Comparison of ENCODE assay signal across 26 mouse cellular contexts in the genomic region with DNA sequence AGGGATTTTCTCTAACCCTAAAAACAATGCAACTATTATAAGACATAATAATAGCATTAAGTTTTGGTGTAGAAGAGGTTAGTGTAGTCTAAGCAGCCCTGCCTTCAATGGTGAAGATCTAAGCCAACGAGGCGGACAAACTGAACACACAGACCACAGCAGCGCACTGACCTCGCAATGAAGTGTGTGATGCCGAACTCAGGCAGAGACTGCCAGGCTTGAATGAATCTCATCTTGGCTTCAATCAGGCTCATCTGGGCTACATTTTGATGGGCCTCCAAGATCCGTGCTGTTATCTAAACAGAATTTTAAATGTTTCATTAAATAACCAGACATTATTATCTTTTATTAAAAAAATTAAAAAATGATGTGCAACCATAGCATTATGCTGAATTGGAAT. TPM values are rescaled to one million over a fixed set of nuclear protein-coding genes. Genes with fewer than 3 reads are reported as not detected.
DNase-seq lines count a peak whose midpoint lies in the region; ATAC-seq lines count a peak whose summit lies in the region.
"Had no signal": no experiment of that assay in that cellular context is flagged by ENCODE, and none has a peak within 500 bp of the region (broad histone marks: within the 10 kb centered on the region; RNA-seq: fewer than 3 reads in every experiment).

No protein-coding gene starts in this region.

- H3K4me3 ChIP-seq in forebrain, embryonic 12.5 days (replicated peaks), result no peak overlapping the region
- H3K4me3 ChIP-seq in forebrain, embryonic 15.5 days, result no peak overlapping the region
- H3K4me3 ChIP-seq in hindbrain, embryonic 13.5 days, result no peak overlapping the region
- H3K4me3 ChIP-seq in hindbrain, embryonic 12.5 days, result no peak overlapping the region
- H3K4me3 ChIP-seq in midbrain, embryonic 15.5 days, result no peak overlapping the region
- no peak overlapping the region for H3K4me3 ChIP-seq in midbrain, embryonic 10.5 days
- no peak overlapping the region for H3K4me3 ChIP-seq in neural tube, embryonic 15.5 days (replicated peaks)
- H3K4me3 ChIP-seq: embryonic facial prominence, embryonic 10.5 days; embryonic facial prominence, embryonic 15.5 days; limb, embryonic 10.5 days; limb, embryonic 15.5 days; liver, embryonic 13.5 days; stomach, embryonic 15.5 days had no signal

- H3K4me1 ChIP-seq in forebrain, embryonic 12.5 days, result peaks cover 28% of the 10 kb centered on the region
- H3K4me1 ChIP-seq in forebrain, embryonic 15.5 days, result peaks cover 16% of the 10 kb centered on the region
- H3K4me1 ChIP-seq in hindbrain, embryonic 13.5 days (replicated peaks), result peaks cover 30% of the 10 kb centered on the region
- peaks cover 25% of the 10 kb centered on the region for H3K4me1 ChIP-seq in hindbrain, embryonic 12.5 days
- peaks cover 18% of the 10 kb centered on the region for H3K4me1 ChIP-seq in midbrain, embryonic 15.5 days
- H3K4me1 ChIP-seq in midbrain, embryonic 10.5 days, result peaks cover 32% of the 10 kb centered on the region
- H3K4me1 ChIP-seq in neural tube, embryonic 15.5 days, result peaks cover 23% of the 10 kb centered on the region

- no peak overlapping the region for H3K4me2 ChIP-seq in forebrain, embryonic 12.5 days
- no peak overlapping the region for H3K4me2 ChIP-seq in forebrain, embryonic 15.5 days (replicated peaks)
- no peak overlapping the region for H3K4me2 ChIP-seq in hindbrain, embryonic 13.5 days
- H3K4me2 ChIP-seq in hindbrain, embryonic 12.5 days (replicated peaks), result no peak overlapping the region
- no peak overlapping the region for H3K4me2 ChIP-seq in midbrain, embryonic 15.5 days
- no peak overlapping the region for H3K4me2 ChIP-seq in neural tube, embryonic 15.5 days
- H3K4me2 ChIP-seq: embryonic facial prominence, embryonic 15.5 days; heart, embryonic 11.5 days; limb, embryonic 15.5 days; liver, embryonic 13.5 days; stomach, embryonic 15.5 days had no signal

- no peak overlapping the region for H3K9ac ChIP-seq in forebrain, embryonic 12.5 days
- no peak overlapping the region for H3K9ac ChIP-seq in forebrain, embryonic 15.5 days (replicated peaks)
- no peak overlapping the region for H3K9ac ChIP-seq in hindbrain, embryonic 13.5 days
- H3K9ac ChIP-seq in hindbrain, embryonic 12.5 days, result no peak overlapping the region
- no peak overlapping the region for H3K9ac ChIP-seq in midbrain, embryonic 15.5 days
- no peak overlapping the region for H3K9ac ChIP-seq in neural tube, embryonic 15.5 days (replicated peaks)
- H3K9ac ChIP-seq: embryonic facial prominence, embryonic 15.5 days; limb, embryonic 15.5 days; liver, embryonic 13.5 days; stomach, embryonic 15.5 days had no signal

- DNase-seq in midbrain, embryonic 10.5 days (ENCODE audit: low spot score), result no peak
- DNase-seq in left cerebral cortex, adult 18-20 months (ENCODE audit: low spot score in 2 of 2), result no peak
- DNase-seq: adrenal gland, adult 8-10 months; cerebellum, adult 2 months; heart, postnatal 4 days; kidney, adult 2 months; kidney, postnatal 36 days; liver, embryonic 13.5 days; lung, adult 18-20 months; right cerebral cortex, postnatal 25 days had no signal

- ATAC-seq in forebrain, embryonic 12.5 days (ENCODE audit: low FRiP score), result 0 out of 2 replicates have a peak, but pooled peaks have one; percentile 17
- no peak for ATAC-seq in forebrain, embryonic 15.5 days (replicated peaks)
- ATAC-seq in hindbrain, embryonic 13.5 days (ENCODE audit: low FRiP score), result 0 out of 2 replicates have a peak, but pooled peaks have one; percentile 38
- ATAC-seq in hindbrain, embryonic 12.5 days (ENCODE audit: low FRiP score), result no peak
- peak; percentile 31 for ATAC-seq in midbrain, embryonic 15.5 days (replicated peaks)
- peak; percentile 43; the same call in 1 of the 2 replicates for ATAC-seq in neural tube, embryonic 15.5 days (ENCODE audit: low FRiP score)
- ATAC-seq: lung, postnatal 0 days had no signal

- H3K9me3 ChIP-seq in forebrain, embryonic 12.5 days, result no peaks in the 10 kb centered on the region
- no peaks in the 10 kb centered on the region for H3K9me3 ChIP-seq in forebrain, embryonic 15.5 days
- no peaks in the 10 kb centered on the region for H3K9me3 ChIP-seq in hindbrain, embryonic 13.5 days
- H3K9me3 ChIP-seq in hindbrain, embryonic 12.5 days (replicated peaks), result no peaks in the 10 kb centered on the region
- no peaks in the 10 kb centered on the region for H3K9me3 ChIP-seq in midbrain, embryonic 15.5 days
- H3K9me3 ChIP-seq in midbrain, embryonic 10.5 days (replicated peaks), result no peaks in the 10 kb centered on the region
- H3K9me3 ChIP-seq in neural tube, embryonic 15.5 days (replicated peaks), result no peaks in the 10 kb centered on the region
- H3K9me3 ChIP-seq: embryonic facial prominence, embryonic 10.5 days; embryonic facial prominence, embryonic 15.5 days; G1E; limb, embryonic 10.5 days; limb, embryonic 15.5 days; liver, embryonic 13.5 days; stomach, embryonic 15.5 days had no signal

- H3K27me3 ChIP-seq in forebrain, embryonic 12.5 days, result no peaks in the 10 kb centered on the region
- H3K27me3 ChIP-seq in forebrain, embryonic 15.5 days, result no peaks in the 10 kb centered on the region
- H3K27me3 ChIP-seq in hindbrain, embryonic 13.5 days, result no peaks in the 10 kb centered on the region
- H3K27me3 ChIP-seq in hindbrain, embryonic 12.5 days, result no peaks in the 10 kb centered on the region
- H3K27me3 ChIP-seq in midbrain, embryonic 15.5 days (replicated peaks), result no peaks in the 10 kb centered on the region
- no peaks in the 10 kb centered on the region for H3K27me3 ChIP-seq in midbrain, embryonic 10.5 days (ENCODE audit: low read depth, poor library complexity, severe bottlenecking)
- H3K27me3 ChIP-seq in neural tube, embryonic 15.5 days (replicated peaks), result no peaks in the 10 kb centered on the region
- H3K27me3 ChIP-seq: CH12.LX; embryonic facial prominence, embryonic 15.5 days; limb, embryonic 15.5 days; liver, embryonic 13.5 days; stomach, embryonic 15.5 days had no signal

- 90% methylated on average over 6 of the region's 6 CpGs for WGBS in forebrain, embryonic 12.5 days
- WGBS in forebrain, embryonic 15.5 days, result 86% methylated on average over 6 of the region's 6 CpGs
- 78% methylated on average over 6 of the region's 6 CpGs for WGBS in hindbrain, embryonic 13.5 days
- WGBS in hindbrain, embryonic 12.5 days, result 87% methylated on average over 6 of the region's 6 CpGs
- WGBS in midbrain, embryonic 15.5 days, result 78% methylated on average over 6 of the region's 6 CpGs
- WGBS in midbrain, embryonic 10.5 days, result 92% methylated on average over 6 of the region's 6 CpGs
- 62% methylated on average over 6 of the region's 6 CpGs for WGBS in neural tube, embryonic 15.5 days

- peak overlapping the region; percentile 21; the same call in 1 of the 2 replicates for H3K27ac ChIP-seq in forebrain, embryonic 12.5 days
- no peak overlapping the region for H3K27ac ChIP-seq in forebrain, embryonic 15.5 days (replicated peaks)
- peak overlapping the region; percentile 50 for H3K27ac ChIP-seq in hindbrain, embryonic 13.5 days
- H3K27ac ChIP-seq in hindbrain, embryonic 12.5 days, result no peak overlapping the region
- H3K27ac ChIP-seq in midbrain, embryonic 15.5 days, result 0 out of 2 replicates have a peak overlapping the region, but pooled peaks have one; percentile 71
- no peak overlapping the region for H3K27ac ChIP-seq in midbrain, embryonic 10.5 days (replicated peaks)
- peak overlapping the region; percentile 51 for H3K27ac ChIP-seq in neural tube, embryonic 15.5 days (replicated peaks)
- H3K27ac ChIP-seq: embryonic facial prominence, embryonic 15.5 days; limb, embryonic 15.5 days; liver, embryonic 13.5 days; macrophage; stomach, embryonic 15.5 days had no signal

- peaks cover 58% of the 10 kb centered on the region for H3K36me3 ChIP-seq in forebrain, embryonic 12.5 days (replicated peaks)
- H3K36me3 ChIP-seq in forebrain, embryonic 15.5 days, result peaks cover 38% of the 10 kb centered on the region
- H3K36me3 ChIP-seq in hindbrain, embryonic 13.5 days, result peaks cover 51% of the 10 kb centered on the region
- peaks cover 45% of the 10 kb centered on the region for H3K36me3 ChIP-seq in hindbrain, embryonic 12.5 days
- peaks cover 15% of the 10 kb centered on the region for H3K36me3 ChIP-seq in midbrain, embryonic 15.5 days (replicated peaks)
- peaks cover 76% of the 10 kb centered on the region for H3K36me3 ChIP-seq in midbrain, embryonic 10.5 days
- H3K36me3 ChIP-seq in neural tube, embryonic 15.5 days, result peaks cover 43% of the 10 kb centered on the region
- H3K36me3 ChIP-seq: G1E had no signal

RNA-seq across cellular contexts. Expression of a gene that starts 57.2 kb away (rescaled TPM):
- polyA plus RNA-seq in forebrain, embryonic 12.5 days (2016; fragmentation: Nextera tagmentation; extraction: Ambion mirVana), result 25.2 and 28.5 TPM in 2 replicates
- polyA plus RNA-seq in forebrain, embryonic 15.5 days (2015; fragmentation: Nextera tagmentation; extraction: Ambion mirVana), result 22.1 and 23.2 TPM in 2 replicates
- polyA plus RNA-seq in hindbrain, embryonic 13.5 days (2015; fragmentation: Nextera tagmentation; extraction: Ambion mirVana), result 26.9 and 28.4 TPM in 2 replicates
- polyA plus RNA-seq in hindbrain, embryonic 12.5 days (2016; fragmentation: Nextera tagmentation; extraction: Ambion mirVana), result 36.5 and 39.1 TPM in 2 replicates
- polyA plus RNA-seq in midbrain, embryonic 15.5 days (2015; fragmentation: Nextera tagmentation; extraction: Ambion mirVana), result 26.3 and 30.2 TPM in 2 replicates
- 37.8 and 42.4 TPM in 2 replicates for polyA plus RNA-seq in midbrain, embryonic 10.5 days (2016; fragmentation: Nextera tagmentation; extraction: Ambion mirVana)
- polyA plus RNA-seq in neural tube, embryonic 15.5 days (2015; fragmentation: Nextera tagmentation; extraction: Ambion mirVana), result 29.4 and 32.6 TPM in 2 replicates
- 10 to 100 TPM; 19.1 to 21.1 TPM for total RNA-seq in left cerebral cortex, adult 18-20 months (2021)

Comparison
In these comparisons a context has a peak if more than half of its experiments do, and no peak if none do; other contexts are left out.
1. ATAC-seq: peak in forebrain, embryonic 12.5 days (single experiment), hindbrain, embryonic 13.5 days (single experiment), midbrain, embryonic 15.5 days (single experiment) and neural tube, embryonic 15.5 days (single experiment); none in forebrain, embryonic 15.5 days (single experiment) and hindbrain, embryonic 12.5 days (single experiment).
2. H3K27ac ChIP-seq: peak in forebrain, embryonic 12.5 days (single experiment), hindbrain, embryonic 13.5 days (single experiment), midbrain, embryonic 15.5 days (single experiment) and neural tube, embryonic 15.5 days (single experiment); none in forebrain, embryonic 15.5 days (single experiment), hindbrain, embryonic 12.5 days (single experiment) and midbrain, embryonic 10.5 days (single experiment).